Mouse (Mus musculus) intestine, embryonic 14.5 days (tissue): ENCODE data around the gene Pctp. TPM values are rescaled to one million over a fixed set of nuclear protein-coding genes. Genes with fewer than 3 reads are reported as not detected.

Experiments used
- ATAC-seq: fragments of 200-750 bp; cut with Nextera tagmentation; replicated peaks from 2 replicates; pipeline ENCODE4 v1.8.0; 2017; ENCODE audit warnings: low read depth, moderate number of reproducible peaks, moderate TSS enrichment, moderate library complexity; ENCODE audit not compliant: low FRiP score, low TSS enrichment
- DNase-seq: peaks from one replicate; pipeline ENCODE4 v3.0.0-alpha.2; 2018; ENCODE audit warnings: low spot score
- H3K27ac ChIP-seq: fragments of 300-500 bp; sonication (generic); 2 replicates; pipeline ENCODE4 v1.5.1; 2014; ENCODE audit warnings: low read depth, mild to moderate bottlenecking, control low read depth
- H3K27me3 ChIP-seq: fragments of 300-500 bp; sonication (generic); replicated peaks from 2 replicates; pipeline ENCODE4 v1.6.1; 2014; ENCODE audit warnings: low read length, control low read depth; ENCODE audit not compliant: control insufficient read depth, insufficient read depth
- H3K36me3 ChIP-seq: fragments of 300-500 bp; sonication (generic); 2 replicates; pipeline ENCODE4 v1.6.1; 2014; ENCODE audit warnings: low read length, control low read depth; ENCODE audit not compliant: control insufficient read depth, insufficient read depth
- H3K4me1 ChIP-seq: fragments of 300-500 bp; sonication (generic); replicated peaks from 2 replicates; pipeline ENCODE4 v1.6.1; 2014; ENCODE audit warnings: low read length, control low read depth, mixed read lengths; ENCODE audit not compliant: control insufficient read depth, insufficient read depth
- H3K4me2 ChIP-seq: fragments of 300-500 bp; sonication (generic); 2 replicates; pipeline ENCODE4 v1.6.1; 2014; ENCODE audit warnings: low read length
- H3K4me3 ChIP-seq: fragments of 300-500 bp; sonication (generic); 2 replicates; pipeline ENCODE4 v1.5.1; 2014; ENCODE audit warnings: low read depth, low read length, control low read depth, mixed read lengths
- H3K9ac ChIP-seq: fragments of 300-500 bp; sonication (generic); 2 replicates; pipeline ENCODE4 v1.6.1; 2014; ENCODE audit warnings: mild to moderate bottlenecking, low read length
- H3K9me3 ChIP-seq: fragments of 300-500 bp; sonication (generic); 2 replicates; pipeline ENCODE4 v1.6.1; 2016; ENCODE audit warnings: low read length, control low read depth; ENCODE audit not compliant: control insufficient read depth
- WGBS: fragments of 180-500 bp; shearing (Covaris S2); extraction: QIAGEN DNeasy Blood & Tissue Kit; methylation state at CpG from one replicate; pipeline ENCODE4 v1.1.7; 2014; 5-methylcytosine and 5-hydroxymethylcytosine counted together
- polyA plus RNA-seq: library from polyadenylated mRNA; unstranded; fragments of >200 nt; fragmentation: Nextera tagmentation; extraction: Ambion mirVana; gene quantifications from 2 replicates; pipeline ENCODE4 v1.2.1, GENCODE M21; 2014

The Pctp gene
- polyA plus RNA-seq, 1 experiment from 2014 or later = 9.7 TPM

DNA sequence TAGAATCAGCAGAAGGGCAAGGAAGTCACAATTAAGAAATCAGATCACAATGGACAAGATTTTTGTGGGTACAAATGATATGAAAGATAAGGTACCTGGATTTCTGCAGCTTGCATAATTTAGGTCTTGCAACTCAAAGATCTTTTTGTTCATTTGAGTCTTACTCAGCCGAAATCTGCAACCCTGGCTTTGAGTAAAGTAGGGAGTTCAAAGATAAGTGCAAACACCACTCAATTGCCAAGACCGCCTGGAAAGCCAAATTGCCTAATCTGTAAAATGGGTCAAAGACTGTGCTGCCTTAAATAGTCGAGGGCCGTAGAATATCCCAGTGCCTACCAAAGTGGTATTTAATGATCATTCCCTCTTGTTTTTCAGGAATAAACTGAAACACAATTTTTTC, 692 bp upstream of the Pctp start:
- WGBS = 96% methylated on average over 4 of the region's 4 CpGs
- H3K4me3 ChIP-seq = no peak overlapping the region
- ATAC-seq (no peak), DNase-seq (no peak)
- H3K4me1 ChIP-seq = peaks cover 9% of the 10 kb centered on the region; the same call in 1 of the 2 replicates
- no peak overlapping the region for H3K4me2 ChIP-seq
- no peaks in the 10 kb centered on the region for H3K9me3 ChIP-seq
- no peak overlapping the region for H3K9ac ChIP-seq
- H3K27ac ChIP-seq = no peak overlapping the region
- no peaks in the 10 kb centered on the region for H3K36me3 ChIP-seq
- H3K27me3 ChIP-seq = no peaks in the 10 kb centered on the region

DNA sequence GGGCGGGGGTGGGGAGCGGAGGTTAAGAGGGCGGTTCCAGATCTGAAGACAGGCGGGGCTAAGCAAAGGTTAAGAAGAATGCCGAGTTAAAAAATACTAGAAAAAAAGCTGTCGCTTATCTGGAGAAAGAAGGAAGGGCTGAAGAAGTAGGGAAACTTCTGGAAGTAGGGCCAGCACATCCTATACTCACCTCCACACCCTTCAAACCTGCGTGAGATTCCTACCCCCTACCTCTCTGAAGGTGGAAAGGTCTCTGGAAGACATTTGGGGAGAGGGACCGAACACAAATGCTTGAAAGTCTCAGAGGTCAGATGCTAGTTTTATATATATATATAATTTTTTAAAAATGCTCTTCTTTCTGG, 274 bp upstream of the Pctp start:
- Histone ChIP-seq H3K9me3 (no peaks in the 10 kb centered on the region), H3K9ac (peak overlapping the region; percentile 47; the same call in 1 of the 2 replicates), H3K4me2 (peak overlapping the region; percentile 73), H3K36me3 (no peaks in the 10 kb centered on the region), H3K27ac (no peak overlapping the region), H3K27me3 (no peaks in the 10 kb centered on the region), H3K4me1 (peaks cover 9% of the 10 kb centered on the region; the same call in 1 of the 2 replicates), H3K4me3 (peak overlapping the region; percentile 36)
- 12% methylated on average over 8 of the region's 8 CpGs for WGBS
- ATAC-seq (no peak; the same call in 1 of the 2 replicates), DNase-seq (no peak)

DNA sequence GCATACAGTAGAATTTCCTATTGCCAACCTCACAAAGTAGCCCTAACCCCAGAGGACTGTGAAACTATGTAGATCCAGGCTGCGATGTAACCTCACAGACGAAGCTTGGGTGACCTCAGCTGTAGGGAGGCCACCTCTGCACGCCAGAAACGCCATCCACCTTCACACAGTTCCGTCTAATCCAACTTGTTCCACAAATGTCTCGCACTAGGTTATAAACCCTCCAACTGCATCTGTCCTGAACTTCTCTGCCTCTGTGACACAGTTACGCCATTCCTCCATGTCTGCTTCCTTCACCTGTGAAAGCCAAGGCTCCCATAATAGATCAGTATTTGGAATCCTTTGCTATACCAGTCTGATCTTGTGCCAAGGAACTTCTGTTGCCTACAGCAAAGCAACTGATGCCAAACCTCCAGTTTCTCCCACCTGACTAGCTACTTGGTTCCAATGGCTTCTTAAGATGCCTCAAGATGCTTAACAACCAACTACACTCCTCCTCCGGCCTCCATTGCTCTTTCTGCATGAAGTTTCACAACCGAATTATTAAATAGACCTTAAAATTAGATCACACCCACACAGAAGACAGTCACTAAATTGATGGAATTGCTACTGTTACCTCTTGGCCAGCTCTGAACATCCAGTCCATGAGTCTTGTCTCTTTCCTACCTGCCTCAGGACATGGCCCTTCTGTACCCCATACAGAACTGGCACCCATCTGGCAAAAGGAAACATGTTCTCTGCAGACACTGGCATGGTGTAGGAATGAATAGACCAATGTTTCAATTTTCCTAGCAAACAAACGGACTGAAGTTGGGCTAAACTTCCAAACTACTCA, 1.1 kb downstream of the Pctp start:
- Histone ChIP-seq H3K9me3 (no peaks in the 10 kb centered on the region), H3K9ac (peak overlapping the region; percentile 47; the same call in 1 of the 2 replicates), H3K27ac (no peak overlapping the region), H3K4me2 (peak overlapping the region; percentile 73), H3K27me3 (no peaks in the 10 kb centered on the region), H3K4me3 (peak overlapping the region; percentile 36; the same call in 1 of the 2 replicates), H3K4me1 (0 out of 2 replicates have a peak, but pooled peaks cover 5% of the 10 kb centered on the region), H3K36me3 (no peaks in the 10 kb centered on the region)
- no peak for DNase-seq
- WGBS = 84% methylated on average over 10 of the region's 10 CpGs
- no peak for ATAC-seq

DNA sequence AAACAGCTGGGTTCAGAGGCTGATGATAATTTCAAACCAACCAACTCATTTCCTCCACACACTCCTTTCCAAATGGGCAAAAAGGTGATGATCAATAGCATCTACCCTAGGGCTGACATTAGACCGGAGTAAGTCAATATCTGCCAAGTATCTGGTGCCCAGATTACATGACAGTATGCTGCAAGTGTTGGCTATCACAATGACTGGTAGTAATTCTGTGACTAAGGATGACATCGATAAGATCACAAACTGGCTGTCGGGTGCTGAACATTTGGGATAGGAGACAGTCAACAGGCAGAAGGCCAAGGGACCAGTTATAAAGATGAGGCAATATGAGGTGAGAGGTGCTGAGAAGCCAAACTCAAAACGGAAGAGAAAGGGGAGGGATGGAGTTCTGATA, 2.0 kb downstream of the Pctp start:
- 90% methylated on average over 4 of the region's 4 CpGs for WGBS
- Histone ChIP-seq H3K27ac (no peak overlapping the region), H3K4me2 (no peak overlapping the region), H3K9me3 (no peaks in the 10 kb centered on the region), H3K4me1 (0 out of 2 replicates have a peak, but pooled peaks cover 5% of the 10 kb centered on the region), H3K9ac (no peak overlapping the region), H3K36me3 (no peaks in the 10 kb centered on the region), H3K4me3 (no peak overlapping the region), H3K27me3 (no peaks in the 10 kb centered on the region)
- ATAC-seq (no peak), DNase-seq (no peak)

DNA sequence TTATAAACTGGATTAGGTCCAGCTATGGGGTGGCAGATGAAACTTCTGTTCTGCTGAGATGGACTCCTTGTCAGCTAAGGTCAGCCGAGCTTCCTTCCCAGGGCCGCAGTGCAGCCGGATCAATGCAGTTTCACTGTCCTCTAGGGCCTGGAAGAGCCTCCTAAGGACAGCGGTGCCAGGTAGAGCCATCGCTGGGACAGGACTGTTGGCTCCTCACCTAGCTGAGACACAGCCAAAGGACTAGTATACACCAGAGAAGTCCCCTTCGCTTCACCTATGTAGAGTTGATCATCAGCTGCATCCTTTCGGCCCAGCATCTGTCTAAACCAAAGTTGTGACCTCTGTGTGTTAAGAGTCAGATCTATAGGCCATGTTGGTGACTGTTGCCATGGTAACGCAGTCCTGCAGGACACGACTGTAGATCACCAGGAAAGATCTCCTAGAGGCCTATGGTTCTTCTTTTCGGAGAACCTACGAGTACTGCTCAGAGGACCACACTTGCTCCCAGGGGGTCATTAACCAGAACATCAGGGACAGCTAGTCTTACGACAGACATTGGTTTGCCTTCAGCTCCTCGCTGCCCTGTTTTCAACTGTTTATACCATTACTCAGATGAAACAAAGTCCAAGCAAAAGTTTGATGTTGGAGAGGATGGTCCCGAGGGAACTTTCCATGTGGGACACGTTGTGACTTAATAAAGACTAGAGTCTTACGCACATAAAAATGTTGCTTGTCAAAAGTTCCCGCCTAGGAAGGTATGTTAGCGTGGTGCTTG, 3.5 kb downstream of the Pctp start:
- Histone ChIP-seq H3K27ac (no peak overlapping the region), H3K4me1 (peaks cover 9% of the 10 kb centered on the region; the same call in 1 of the 2 replicates), H3K4me3 (no peak overlapping the region), H3K9ac (no peak overlapping the region), H3K36me3 (no peaks in the 10 kb centered on the region), H3K27me3 (no peaks in the 10 kb centered on the region), H3K9me3 (no peaks in the 10 kb centered on the region), H3K4me2 (no peak overlapping the region)
- WGBS = 90% methylated on average over 18 of the region's 18 CpGs
- ATAC-seq (no peak), DNase-seq (no peak)

DNA sequence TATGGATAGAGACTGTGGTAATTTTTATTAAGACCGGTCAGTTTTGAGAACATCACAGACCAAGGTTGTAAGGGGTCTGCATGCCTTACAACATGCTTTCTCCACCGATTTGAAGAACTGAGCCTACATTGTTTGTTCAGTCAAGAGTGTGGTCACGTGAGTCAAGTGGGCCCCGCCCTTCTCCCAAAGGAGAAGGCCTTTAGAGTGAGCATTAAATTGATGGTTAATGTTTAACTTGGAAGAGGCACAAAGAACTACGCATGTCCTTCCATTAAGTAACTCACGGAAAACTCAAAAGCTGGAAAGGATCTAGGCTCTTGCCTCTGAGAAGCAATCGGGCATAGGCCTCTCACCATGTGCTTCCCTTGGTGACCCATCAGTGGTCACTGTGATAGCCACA, 5.8 kb downstream of the Pctp start:
- WGBS = 74% methylated on average over 7 of the region's 7 CpGs
- H3K4me3 ChIP-seq = no peak overlapping the region
- peak; percentile 59; the same call in 1 of the 2 replicates for ATAC-seq
- no peak overlapping the region for H3K27ac ChIP-seq
- H3K9me3 ChIP-seq = no peaks in the 10 kb centered on the region
- no peaks in the 10 kb centered on the region for H3K27me3 ChIP-seq
- no peak for DNase-seq
- H3K4me2 ChIP-seq = no peak overlapping the region
- H3K4me1 ChIP-seq = peaks cover 8% of the 10 kb centered on the region; the same call in 1 of the 2 replicates
- H3K9ac ChIP-seq = no peak overlapping the region
- no peaks in the 10 kb centered on the region for H3K36me3 ChIP-seq

DNA sequence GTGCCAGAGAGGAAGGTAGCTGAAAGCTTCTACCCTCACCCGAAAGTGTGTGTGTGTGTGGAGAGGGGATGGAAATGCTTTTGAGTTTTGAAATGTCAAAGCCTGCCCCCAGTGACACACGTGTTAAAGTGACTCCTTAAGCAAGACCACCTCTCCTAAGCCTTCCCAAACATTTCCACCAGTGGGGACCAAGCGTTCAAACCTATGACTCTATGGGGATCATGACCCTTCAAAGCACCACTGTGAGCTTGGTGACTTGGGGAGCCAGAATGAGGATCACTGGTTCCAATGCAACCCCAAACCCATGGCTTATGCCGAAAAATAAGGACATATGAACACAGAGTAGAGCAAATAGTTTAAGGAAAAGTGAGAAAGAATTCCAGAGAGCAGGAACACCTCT, 6.3 kb downstream of the Pctp start:
- peaks cover 8% of the 10 kb centered on the region; the same call in 1 of the 2 replicates for H3K4me1 ChIP-seq
- H3K4me3 ChIP-seq = no peak overlapping the region
- ATAC-seq (no peak), DNase-seq (no peak)
- H3K36me3 ChIP-seq = no peaks in the 10 kb centered on the region
- H3K9me3 ChIP-seq = no peaks in the 10 kb centered on the region
- no peak overlapping the region for H3K27ac ChIP-seq
- no peaks in the 10 kb centered on the region for H3K27me3 ChIP-seq
- H3K4me2 ChIP-seq = no peak overlapping the region
- H3K9ac ChIP-seq = no peak overlapping the region
- WGBS = 90% methylated on average over 4 of the region's 4 CpGs

DNA sequence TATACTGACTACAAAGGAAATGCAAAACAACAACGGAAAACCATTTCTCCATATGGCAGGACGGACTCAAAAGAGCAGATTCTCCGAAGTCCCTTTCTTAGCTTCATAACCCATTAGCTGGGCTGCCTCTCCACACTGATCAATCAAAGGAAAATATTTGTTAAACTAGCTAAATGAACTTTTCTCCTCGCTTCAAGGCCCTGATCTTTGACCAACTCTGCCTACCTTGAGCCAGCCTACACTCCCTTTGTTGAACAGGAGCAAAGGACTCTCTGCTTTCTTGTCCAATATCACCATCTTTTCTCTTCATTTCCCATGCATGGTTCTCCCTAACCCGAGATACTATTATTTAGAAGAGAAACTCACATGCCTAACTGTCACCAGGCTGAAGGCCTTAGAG, 7.1 kb downstream of the Pctp start:
- Histone ChIP-seq H3K4me2 (no peak overlapping the region), H3K27me3 (no peaks in the 10 kb centered on the region), H3K4me1 (peaks cover 8% of the 10 kb centered on the region; the same call in 1 of the 2 replicates), H3K27ac (no peak overlapping the region), H3K36me3 (no peaks in the 10 kb centered on the region), H3K9me3 (no peaks in the 10 kb centered on the region), H3K9ac (no peak overlapping the region), H3K4me3 (no peak overlapping the region)
- no peak for ATAC-seq
- DNase-seq = no peak
- WGBS = 89% methylated on average over 5 of the region's 5 CpGs
